Mouse (Mus musculus) C2C12 (cell line): Measurements from ENCODE around the gene Rcor1.

Source experiments
- CTCF ChIP-seq: IDR thresholded peaks from one replicate; pipeline ENCODE4 v1.5.1; 2011; ENCODE audit not compliant: control insufficient read depth, insufficient read depth, insufficient read length
- FOSL1 ChIP-seq: IDR thresholded peaks from one replicate; pipeline ENCODE4 v1.8.0; 2011; ENCODE audit warnings: mild to moderate bottlenecking, low read length; ENCODE audit not compliant: poor library complexity, insufficient read depth, severe bottlenecking
- MAX ChIP-seq: IDR thresholded peaks from one replicate; pipeline ENCODE4 v1.6.1; 2011; ENCODE audit warnings: mild to moderate bottlenecking, control low read depth
- USF1 ChIP-seq: IDR thresholded peaks from one replicate; pipeline ENCODE4 v1.6.1; 2011; ENCODE audit warnings: low read depth, mild to moderate bottlenecking, control low read depth, moderate library complexity

DNA sequence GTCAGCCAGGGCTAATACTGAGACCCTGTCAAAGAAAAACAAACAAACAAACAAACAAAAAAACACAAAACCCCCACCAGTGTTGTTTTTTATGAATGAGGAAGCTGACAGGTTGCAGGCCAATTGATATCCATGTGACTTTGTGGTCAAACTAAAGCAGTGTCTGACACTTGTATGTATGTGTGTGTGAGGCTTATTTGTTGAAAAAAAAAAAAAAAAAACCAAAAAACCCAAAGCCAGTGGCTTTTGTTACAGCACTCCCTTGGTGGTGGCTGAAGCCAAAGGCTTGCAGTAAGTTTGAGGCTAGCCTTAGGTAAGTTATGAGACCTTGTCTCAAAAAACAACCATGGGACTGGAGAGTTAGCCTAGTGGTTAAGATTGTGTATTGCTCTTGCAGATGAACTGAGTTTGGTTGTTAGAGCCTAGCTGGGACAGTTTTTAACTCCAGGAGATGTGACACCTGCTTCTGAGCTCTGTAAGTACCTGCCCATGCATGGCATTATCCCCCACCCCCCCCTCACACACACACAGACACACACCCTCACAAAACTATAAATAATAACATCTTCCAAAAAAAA is 2.9 kb upstream of the Rcor1 start:
- TF ChIP-seq CTCF, result no peak
- TF ChIP-seq USF1, result no peak
- TF ChIP-seq MAX, result no peak
- TF ChIP-seq FOSL1, result no peak
